Mouse (Mus musculus): ENCODE data around the gene Cyb5d1.

- TF ChIP-seq CTCF (conservative IDR thresholded peaks at IDR 0.05; ENCODE audit: insufficient read depth, insufficient read length, low read depth, low read length): 0 out of 2 replicates have a peak, but pooled peaks have one; percentile 0
- TF ChIP-seq POLR2A (IDR thresholded peaks at IDR 0.05; ENCODE audit: low read depth, low read length): no peak
Measured at GRCm38 (mm10) chr11:69364910-69365309, 30.5 kb downstream of the Cyb5d1 start.
